Mouse (Mus musculus) midbrain, embryonic 15.5 days (tissue): Measurements from ENCODE around the gene BC049715. TPM values are rescaled to one million over a fixed set of nuclear protein-coding genes. Genes with fewer than 3 reads are reported as not detected.

Experiments used
- ATAC-seq: fragments of 200-750 bp; cut with Nextera tagmentation; replicated peaks from 2 replicates; pipeline ENCODE4 v1.8.0; 2017; ENCODE audit warnings: moderate TSS enrichment
- H3K27ac ChIP-seq: fragments of 300-500 bp; sonication (generic); 2 replicates; pipeline ENCODE4 v1.5.1; 2015; ENCODE audit warnings: mild to moderate bottlenecking, inconsistent platforms
- H3K27me3 ChIP-seq: fragments of 300-500 bp; sonication (generic); replicated peaks from 2 replicates; pipeline ENCODE4 v1.6.1; 2015; ENCODE audit warnings: inconsistent platforms
- H3K36me3 ChIP-seq: fragments of 300-500 bp; sonication (generic); replicated peaks from 2 replicates; pipeline ENCODE4 v1.6.1; 2015; ENCODE audit warnings: inconsistent platforms
- H3K4me1 ChIP-seq: fragments of 300-500 bp; sonication (generic); 2 replicates; pipeline ENCODE4 v1.6.1; 2015; ENCODE audit warnings: inconsistent platforms
- H3K4me2 ChIP-seq: fragments of 300-500 bp; sonication (generic); 2 replicates; pipeline ENCODE4 v1.6.1; 2015; ENCODE audit warnings: inconsistent platforms, mild to moderate bottlenecking, moderate library complexity
- H3K4me3 ChIP-seq: fragments of 300-500 bp; sonication (generic); 2 replicates; pipeline ENCODE4 v1.5.1; 2015; ENCODE audit warnings: mild to moderate bottlenecking, inconsistent platforms
- H3K9ac ChIP-seq: fragments of 300-500 bp; sonication (generic); 2 replicates; pipeline ENCODE4 v1.6.1; 2015; ENCODE audit warnings: mild to moderate bottlenecking, inconsistent platforms
- H3K9me3 ChIP-seq: fragments of 300-500 bp; sonication (generic); 2 replicates; pipeline ENCODE4 v1.6.1; 2016; ENCODE audit warnings: inconsistent platforms
- WGBS: fragments of 180-500 bp; shearing (Covaris S2); methylation state at CpG from one replicate; pipeline ENCODE4 v1.1.7; 2015; ENCODE audit warnings: mixed read lengths; 5-methylcytosine and 5-hydroxymethylcytosine counted together
- polyA plus RNA-seq: library from polyadenylated mRNA; unstranded; fragments of >200 nt; fragmentation: Nextera tagmentation; extraction: Ambion mirVana; gene quantifications from 2 replicates; pipeline ENCODE4 v1.2.1, GENCODE M21; 2015

The BC049715 gene
- polyA plus RNA-seq, 1 experiment from 2014 or later = 1.5 TPM

DNA sequence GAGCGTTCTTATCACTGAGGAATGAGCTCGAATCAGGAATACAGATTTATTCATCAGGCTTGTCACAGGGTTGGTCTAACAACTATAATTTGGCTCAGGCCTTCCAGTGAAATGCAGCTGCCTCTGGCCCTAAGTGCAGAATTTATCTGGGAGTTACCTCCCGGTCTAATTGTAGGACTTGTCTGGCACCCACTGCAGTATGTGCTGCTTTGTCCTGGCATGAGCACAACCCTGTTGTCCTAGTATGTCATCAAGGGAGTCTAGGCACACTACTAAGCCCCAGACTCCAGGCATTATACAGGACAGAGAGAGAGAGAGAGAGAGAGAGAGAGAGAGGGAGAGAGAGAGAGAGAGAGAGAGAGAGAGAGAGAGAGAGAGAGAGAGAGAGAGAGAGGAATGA, 9.9 kb downstream of the BC049715 start:
- Histone ChIP-seq H3K27me3 (no peaks in the 10 kb centered on the region), H3K9ac (no peak overlapping the region), H3K36me3 (no peaks in the 10 kb centered on the region), H3K4me3 (no peak overlapping the region), H3K9me3 (no peaks in the 10 kb centered on the region), H3K4me1 (no peaks in the 10 kb centered on the region), H3K27ac (no peak overlapping the region), H3K4me2 (no peak overlapping the region)
- no peak for ATAC-seq
- WGBS = 86% methylated on average over 3 of the region's 3 CpGs

DNA sequence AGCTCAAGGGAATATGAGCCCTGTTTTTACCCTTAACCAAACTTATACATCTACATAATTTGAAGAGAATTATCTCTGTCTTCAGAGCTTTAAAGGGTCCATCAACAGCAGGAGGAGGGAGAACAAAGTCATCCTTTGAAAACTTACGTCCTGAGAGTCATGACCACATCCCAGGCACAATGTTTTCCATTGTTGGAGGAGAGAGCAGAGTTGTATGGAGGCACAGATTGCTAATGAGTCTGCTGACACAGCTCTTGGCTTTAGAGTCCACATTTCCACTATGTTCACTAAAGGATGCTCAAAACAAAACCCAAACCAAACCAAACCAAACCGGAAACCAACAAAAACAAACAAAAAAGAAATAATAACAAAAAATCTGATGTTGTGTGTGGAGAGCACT, 17.5 kb downstream of the BC049715 start:
- ATAC-seq = no peak
- H3K36me3 ChIP-seq = no peaks in the 10 kb centered on the region
- H3K9me3 ChIP-seq = no peaks in the 10 kb centered on the region
- H3K4me3 ChIP-seq = no peak overlapping the region
- H3K4me2 ChIP-seq = no peak overlapping the region
- H3K27me3 ChIP-seq = no peaks in the 10 kb centered on the region
- WGBS = 63% methylated on average over 2 of the region's 2 CpGs
- no peak overlapping the region for H3K9ac ChIP-seq
- H3K27ac ChIP-seq = no peak overlapping the region
- H3K4me1 ChIP-seq = no peaks in the 10 kb centered on the region

DNA sequence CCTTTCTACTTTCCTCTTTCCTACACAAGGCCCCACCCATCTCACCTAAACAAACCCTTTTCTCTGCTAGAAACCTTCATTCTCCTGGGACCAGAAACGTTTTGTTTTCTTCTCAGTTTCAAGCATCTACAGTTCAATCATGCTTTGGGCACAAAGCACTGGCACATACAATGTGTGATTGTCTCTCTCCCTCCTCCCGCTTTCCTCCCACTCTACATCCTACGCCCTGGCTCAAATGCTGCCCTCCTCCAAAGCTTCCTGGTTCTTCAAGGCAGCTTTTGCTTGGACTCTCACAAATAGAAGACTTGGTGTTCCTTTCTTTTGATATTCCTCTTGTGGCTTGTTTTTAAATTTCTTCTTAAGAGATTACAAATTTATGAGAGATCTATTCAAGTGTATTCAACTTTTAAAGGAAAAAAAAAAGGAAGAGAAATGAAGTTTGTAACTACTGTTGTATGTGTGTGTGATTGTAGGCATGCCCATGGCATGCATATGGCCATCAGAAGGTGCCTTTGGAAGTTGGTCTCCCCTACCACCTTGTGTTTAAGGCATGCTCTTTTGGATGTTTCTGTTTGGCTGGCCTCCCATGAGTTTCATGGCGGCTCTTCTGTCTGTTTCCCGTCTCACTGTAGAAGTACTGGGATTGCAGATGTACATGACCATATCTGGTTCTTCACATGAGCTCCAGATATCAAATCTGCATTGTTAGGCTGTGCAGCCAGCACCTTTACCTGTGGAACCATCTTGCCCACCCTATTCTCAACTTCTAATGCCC, 18.5 kb downstream of the BC049715 start:
- Histone ChIP-seq H3K4me3 (no peak overlapping the region), H3K36me3 (no peaks in the 10 kb centered on the region), H3K9me3 (no peaks in the 10 kb centered on the region), H3K27ac (no peak overlapping the region), H3K27me3 (no peaks in the 10 kb centered on the region), H3K4me2 (no peak overlapping the region), H3K9ac (no peak overlapping the region), H3K4me1 (no peaks in the 10 kb centered on the region)
- WGBS = 79% methylated on average over 5 of the region's 5 CpGs
- no peak for ATAC-seq

DNA sequence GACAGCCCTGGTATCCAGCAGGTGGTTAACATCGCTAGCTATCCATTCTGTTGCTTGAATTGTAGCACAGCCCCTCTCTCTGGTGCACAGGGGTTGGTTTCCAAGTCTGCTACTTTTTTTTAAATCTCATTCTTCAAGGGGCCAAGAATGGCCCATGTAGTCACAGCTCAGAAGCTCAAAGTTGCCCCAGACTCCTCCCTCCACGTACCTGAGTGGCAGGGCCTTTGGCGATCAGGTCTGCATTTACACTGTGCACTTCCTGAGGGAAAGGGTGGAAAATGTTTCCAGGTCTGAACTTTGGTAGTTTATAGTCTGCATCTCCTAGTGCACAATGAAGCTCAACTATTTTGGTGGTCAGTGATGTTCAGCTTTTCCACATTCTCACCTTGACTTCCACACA, 19.8 kb downstream of the BC049715 start:
- WGBS = 96% methylated on average over 3 of the region's 3 CpGs
- Histone ChIP-seq H3K27me3 (no peaks in the 10 kb centered on the region), H3K36me3 (no peaks in the 10 kb centered on the region), H3K27ac (no peak overlapping the region), H3K4me3 (no peak overlapping the region), H3K4me1 (no peaks in the 10 kb centered on the region), H3K9ac (no peak overlapping the region), H3K4me2 (no peak overlapping the region), H3K9me3 (no peaks in the 10 kb centered on the region)
- no peak for ATAC-seq

DNA sequence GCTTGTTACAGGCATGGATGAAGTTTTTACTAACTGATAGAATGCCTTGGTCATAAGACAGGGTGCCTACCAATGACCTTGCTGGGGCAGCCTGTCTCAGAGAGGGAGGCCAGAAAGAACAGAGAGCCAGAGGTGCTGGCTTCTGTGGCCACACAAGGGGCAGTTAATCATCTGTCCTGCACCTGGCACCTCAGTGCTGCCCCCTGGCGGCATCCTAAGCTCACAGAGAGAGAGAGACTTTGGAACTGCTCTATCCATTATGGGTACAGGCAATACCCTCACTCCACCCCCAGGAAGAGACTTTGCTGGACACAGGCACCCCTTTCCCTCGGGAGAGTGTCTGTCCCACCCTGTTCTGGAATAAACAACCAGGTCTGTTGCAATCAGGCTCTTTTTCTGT, 20.4 kb downstream of the BC049715 start:
- 18% methylated on average over 2 of the region's 2 CpGs for WGBS

DNA sequence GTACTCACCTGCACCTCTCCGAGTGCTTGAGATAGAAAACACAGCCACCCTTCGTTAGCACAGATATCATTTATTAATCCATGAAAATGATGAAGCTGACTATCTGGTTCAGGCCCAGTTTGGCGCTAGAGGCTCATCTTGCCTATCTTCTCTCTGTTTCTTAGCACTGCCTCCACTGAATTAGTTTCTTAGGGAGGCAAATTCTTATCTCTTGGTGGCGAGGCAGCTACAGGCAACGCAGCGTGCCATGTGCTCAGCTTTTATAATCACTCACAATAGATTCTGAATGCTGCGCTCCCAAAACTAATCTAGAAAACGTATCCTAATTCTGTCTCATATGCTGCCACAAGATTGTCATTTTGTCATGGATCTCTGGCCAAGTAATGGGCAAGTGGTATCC, 21.0 kb downstream of the BC049715 start:
- Histone ChIP-seq H3K36me3 (no peaks in the 10 kb centered on the region), H3K4me3 (no peak overlapping the region), H3K27me3 (no peaks in the 10 kb centered on the region), H3K9me3 (no peaks in the 10 kb centered on the region), H3K9ac (no peak overlapping the region), H3K4me2 (no peak overlapping the region), H3K27ac (no peak overlapping the region), H3K4me1 (peaks cover 3% of the 10 kb centered on the region; the same call in 1 of the 2 replicates)
- 81% methylated on average over 8 of the region's 8 CpGs for WGBS
- ATAC-seq = no peak

More for the DNA sequence above, 20.4 kb downstream of the BC049715 start:
- Histone ChIP-seq H3K4me1 (peaks cover 2% of the 10 kb centered on the region; the same call in 1 of the 2 replicates), H3K4me2 (no peak overlapping the region), H3K4me3 (no peak overlapping the region), H3K9me3 (no peaks in the 10 kb centered on the region), H3K27me3 (no peaks in the 10 kb centered on the region), H3K27ac (no peak overlapping the region), H3K9ac (no peak overlapping the region), H3K36me3 (no peaks in the 10 kb centered on the region)
- no peak for ATAC-seq

DNA sequence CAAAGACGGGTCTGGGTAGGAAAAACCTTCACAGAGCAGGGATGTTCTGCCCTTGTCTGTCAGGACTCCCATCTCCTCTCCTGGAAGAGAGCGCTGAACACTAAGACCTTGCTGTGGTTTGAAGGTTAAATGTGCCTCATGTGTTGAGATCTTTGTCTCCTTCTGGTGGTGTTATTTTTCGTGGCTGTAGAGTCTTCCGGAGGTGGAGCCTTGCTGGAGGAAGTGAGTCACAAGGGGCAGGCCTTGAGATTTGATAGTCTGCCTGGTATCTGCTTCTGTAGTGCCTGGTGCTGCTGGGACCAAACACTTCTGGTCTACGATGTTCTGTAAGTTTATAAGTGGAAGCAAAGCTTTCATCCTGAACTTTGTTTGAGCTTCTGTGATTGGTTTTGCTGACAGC, 21.5 kb downstream of the BC049715 start:
- Histone ChIP-seq H3K4me1 (peaks cover 3% of the 10 kb centered on the region; the same call in 1 of the 2 replicates), H3K9me3 (no peaks in the 10 kb centered on the region), H3K4me2 (no peak overlapping the region), H3K27me3 (no peaks in the 10 kb centered on the region), H3K27ac (no peak overlapping the region), H3K9ac (no peak overlapping the region), H3K4me3 (no peak overlapping the region), H3K36me3 (no peaks in the 10 kb centered on the region)
- ATAC-seq = no peak
- 87% methylated on average over 5 of the region's 5 CpGs for WGBS

DNA sequence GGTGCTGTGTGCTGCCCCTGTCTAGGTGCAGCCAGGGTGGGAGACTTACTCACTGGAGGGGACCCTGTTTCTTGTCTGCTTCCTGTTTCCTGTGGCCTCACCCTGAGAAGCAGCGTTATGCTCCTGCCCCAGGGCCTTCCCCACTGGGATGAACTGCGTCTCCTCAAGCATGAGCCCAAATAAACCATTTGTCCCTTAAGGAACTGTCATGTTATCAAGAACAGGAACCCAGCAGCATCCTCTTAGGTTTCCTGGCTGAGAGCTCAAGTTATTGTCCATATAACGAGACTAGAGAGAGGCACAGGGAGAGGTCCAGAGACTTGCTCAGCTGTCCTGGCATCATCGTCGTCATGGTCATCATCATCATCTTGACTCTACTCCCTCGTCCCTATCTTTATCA, 22.8 kb downstream of the BC049715 start:
- H3K27ac ChIP-seq = no peak overlapping the region
- H3K9me3 ChIP-seq = no peaks in the 10 kb centered on the region
- H3K4me1 ChIP-seq = peaks cover 3% of the 10 kb centered on the region; the same call in 1 of the 2 replicates
- no peak overlapping the region for H3K4me2 ChIP-seq
- no peak overlapping the region for H3K4me3 ChIP-seq
- no peak for ATAC-seq
- H3K9ac ChIP-seq = no peak overlapping the region
- 80% methylated on average over 6 of the region's 6 CpGs for WGBS
- no peaks in the 10 kb centered on the region for H3K27me3 ChIP-seq
- H3K36me3 ChIP-seq = no peaks in the 10 kb centered on the region

DNA sequence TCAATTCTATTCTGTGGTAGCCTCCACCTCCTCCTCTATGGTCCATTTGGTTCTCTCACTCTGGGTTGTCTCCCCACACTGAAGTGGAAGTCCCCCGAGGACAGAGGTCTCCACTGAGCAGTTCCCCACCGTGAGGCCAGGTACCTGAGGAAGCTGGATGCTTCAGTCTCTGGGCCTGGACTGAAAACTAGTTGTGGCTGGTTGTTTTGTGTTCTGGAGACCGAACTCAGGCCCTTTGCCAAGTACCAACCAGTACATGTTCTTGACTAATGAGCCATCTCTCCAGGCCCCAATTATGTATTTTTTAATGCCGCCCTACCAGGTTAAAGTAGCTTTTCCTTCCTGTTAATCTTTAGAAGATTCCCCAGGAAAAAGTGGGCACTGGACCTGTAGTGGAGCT, 24.9 kb downstream of the BC049715 start:
- H3K4me3 ChIP-seq = no peak overlapping the region
- WGBS = 88% methylated on average over 4 of the region's 4 CpGs
- peaks cover 3% of the 10 kb centered on the region; the same call in 1 of the 2 replicates for H3K4me1 ChIP-seq
- ATAC-seq = no peak
- H3K9me3 ChIP-seq = no peaks in the 10 kb centered on the region
- no peaks in the 10 kb centered on the region for H3K36me3 ChIP-seq
- no peak overlapping the region for H3K4me2 ChIP-seq
- no peak overlapping the region for H3K9ac ChIP-seq
- peak overlapping the region; percentile 51 for H3K27ac ChIP-seq
- H3K27me3 ChIP-seq = no peaks in the 10 kb centered on the region

DNA sequence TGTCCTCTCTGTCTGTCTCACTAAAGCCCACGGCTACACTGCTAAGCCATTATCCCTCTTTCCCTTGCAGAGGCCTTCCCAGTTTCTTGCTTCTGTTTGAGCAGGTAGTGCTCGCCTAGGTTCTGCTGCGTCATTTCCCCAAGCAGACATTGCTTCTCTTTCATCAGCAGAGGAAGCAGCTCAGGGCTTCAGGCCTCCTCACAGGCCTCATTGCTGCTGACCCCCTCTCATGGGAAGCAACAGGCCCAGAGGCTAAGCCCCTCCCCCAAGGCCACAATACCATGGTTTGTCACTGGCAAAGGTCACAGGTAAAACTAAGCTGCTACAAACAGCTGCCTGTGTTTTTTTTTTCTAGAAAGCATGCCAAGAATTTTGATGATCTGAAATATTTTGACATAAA, 25.3 kb downstream of the BC049715 start:
- peaks cover 3% of the 10 kb centered on the region; the same call in 1 of the 2 replicates for H3K4me1 ChIP-seq
- ATAC-seq = no peak
- H3K4me3 ChIP-seq = no peak overlapping the region
- peak overlapping the region; percentile 51 for H3K27ac ChIP-seq
- no peaks in the 10 kb centered on the region for H3K27me3 ChIP-seq
- no peaks in the 10 kb centered on the region for H3K36me3 ChIP-seq
- no peak overlapping the region for H3K9ac ChIP-seq
- no peak overlapping the region for H3K4me2 ChIP-seq
- no peaks in the 10 kb centered on the region for H3K9me3 ChIP-seq
- WGBS = 57% methylated on average over 3 of the region's 3 CpGs

DNA sequence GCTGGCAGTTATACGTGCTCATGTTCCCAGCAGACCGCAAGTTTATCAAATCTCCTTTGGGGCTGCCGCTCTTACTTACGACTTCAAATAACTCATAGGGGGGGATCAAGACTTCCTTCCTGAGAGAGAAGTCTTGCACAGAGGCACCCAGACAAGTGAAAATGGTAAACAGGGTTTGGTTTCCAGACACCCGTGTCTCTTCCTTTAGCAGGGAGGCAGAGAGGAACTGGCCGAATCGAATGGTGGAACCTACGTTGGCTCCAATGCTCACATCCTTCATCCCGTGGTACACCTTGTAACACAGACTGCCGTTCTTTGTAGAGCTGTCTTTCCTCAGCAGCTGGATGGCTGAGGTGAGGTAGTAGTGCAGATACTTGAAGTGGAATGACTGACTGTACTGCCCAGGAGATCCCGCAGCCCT, 26.9 kb downstream of the BC049715 start:
- no peak for ATAC-seq
- Histone ChIP-seq H3K4me2 (no peak overlapping the region), H3K9me3 (no peaks in the 10 kb centered on the region), H3K4me3 (no peak overlapping the region), H3K27ac (no peak overlapping the region), H3K9ac (no peak overlapping the region), H3K4me1 (peaks cover 3% of the 10 kb centered on the region; the same call in 1 of the 2 replicates), H3K27me3 (no peaks in the 10 kb centered on the region), H3K36me3 (no peaks in the 10 kb centered on the region)
- WGBS = 88% methylated on average over 11 of the region's 11 CpGs

DNA sequence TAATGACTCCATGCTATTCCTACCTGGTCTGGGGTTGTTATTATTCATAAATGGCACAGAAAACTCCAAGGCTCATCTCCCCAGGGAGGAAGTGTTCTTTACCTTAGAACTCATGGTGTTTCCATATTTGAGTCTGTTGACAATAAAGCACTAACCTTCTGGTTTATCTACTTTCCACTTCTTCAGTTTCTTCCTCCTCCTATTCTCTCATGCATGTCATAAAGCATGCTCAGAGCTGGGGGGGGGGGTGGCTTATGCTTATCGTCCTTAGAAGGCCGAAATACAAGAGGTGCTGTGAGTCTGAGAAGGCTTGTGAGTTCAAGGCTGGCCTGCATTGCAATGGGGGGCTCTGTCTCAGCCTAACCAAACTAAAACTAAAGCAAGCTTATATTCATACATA, 27.8 kb downstream of the BC049715 start:
- ATAC-seq = no peak
- 78% methylated on average over 2 of the region's 2 CpGs for WGBS
- Histone ChIP-seq H3K27ac (no peak overlapping the region), H3K9ac (no peak overlapping the region), H3K4me1 (peaks cover 3% of the 10 kb centered on the region; the same call in 1 of the 2 replicates), H3K36me3 (no peaks in the 10 kb centered on the region), H3K9me3 (no peaks in the 10 kb centered on the region), H3K4me3 (no peak overlapping the region), H3K4me2 (no peak overlapping the region), H3K27me3 (no peaks in the 10 kb centered on the region)

DNA sequence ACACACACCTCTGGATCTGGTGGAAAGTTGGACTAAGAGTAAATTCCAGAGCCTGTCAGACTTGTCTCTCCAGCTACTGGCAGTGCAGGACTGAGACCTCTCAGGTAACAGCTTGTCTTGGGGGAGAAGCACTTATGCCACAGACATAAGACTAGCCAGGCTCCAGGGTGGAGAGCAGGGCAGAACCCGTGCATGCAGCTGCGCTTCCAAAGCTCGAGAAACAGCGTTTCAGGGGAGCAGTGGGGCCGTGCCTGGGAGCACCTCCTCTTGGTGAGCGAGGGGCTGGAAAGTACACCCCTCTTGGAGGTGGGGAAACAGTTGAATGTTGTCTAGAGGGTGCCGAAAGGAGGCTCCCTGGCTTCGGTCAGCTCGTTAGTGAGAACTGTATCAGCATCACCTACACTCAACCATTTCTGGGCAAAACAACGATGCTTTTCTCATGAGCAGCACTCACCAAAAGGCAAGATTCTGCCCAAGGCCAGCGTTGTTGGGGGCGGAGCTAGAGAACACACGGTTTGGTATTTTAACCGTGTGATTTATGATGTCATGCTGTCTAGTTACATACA, 28.7 kb downstream of the BC049715 start:
- H3K4me2 ChIP-seq = no peak overlapping the region
- no peak for ATAC-seq
- H3K4me3 ChIP-seq = no peak overlapping the region
- H3K4me1 ChIP-seq = peaks cover 3% of the 10 kb centered on the region; the same call in 1 of the 2 replicates
- H3K36me3 ChIP-seq = no peaks in the 10 kb centered on the region
- WGBS = 75% methylated on average over 14 of the region's 14 CpGs
- H3K9me3 ChIP-seq = no peaks in the 10 kb centered on the region
- H3K27me3 ChIP-seq = no peaks in the 10 kb centered on the region
- no peak overlapping the region for H3K27ac ChIP-seq
- no peak overlapping the region for H3K9ac ChIP-seq
